ENCODE assay signal across 12 mouse cellular contexts in genomic region chr15:102797020-102797618, GRCm38 (mm10).
DNase-seq lines count a peak whose midpoint lies in the region; ATAC-seq and TF ChIP-seq lines count a peak whose summit lies in the region.
"Had no signal": no experiment of that assay in that cellular context is flagged by ENCODE, and none has a peak within 500 bp of the region (broad histone marks: within the 10 kb centered on the region; RNA-seq: fewer than 3 reads in every experiment).

No protein-coding gene starts in this region.

- WGBS in hindbrain, embryonic 16.5 days = 46% methylated on average over 5 of the region's 5 CpGs
- 46% methylated on average over 5 of the region's 5 CpGs for WGBS in neural tube, embryonic 15.5 days
- WGBS in lung, adult 2 months = 62% methylated on average over 5 of the region's 5 CpGs

- H3K9ac ChIP-seq in hindbrain, embryonic 16.5 days (ENCODE audit: low read depth, low read length) = no peak overlapping the region
- H3K9ac ChIP-seq in neural tube, embryonic 15.5 days (replicated peaks) = no peak overlapping the region
- H3K9ac ChIP-seq: liver, embryonic 14.5 days had no signal

- ATAC-seq in frontal cortex, adult (ENCODE audit: low TSS enrichment) = peak; percentile 77
- ATAC-seq in hindbrain, embryonic 16.5 days = peak; percentile 87
- ATAC-seq in neural tube, embryonic 15.5 days (ENCODE audit: low FRiP score) = peak; percentile 73; the same call in 1 of the 2 replicates

- H3K4me2 ChIP-seq in hindbrain, embryonic 16.5 days (ENCODE audit: low read length) = peak overlapping the region; percentile 8; the same call in 1 of the 2 replicates
- H3K4me2 ChIP-seq in neural tube, embryonic 15.5 days = peak overlapping the region; percentile 17; the same call in 1 of the 2 replicates

- H3K27me3 ChIP-seq in hindbrain, embryonic 16.5 days (replicated peaks; ENCODE audit: control insufficient read depth, insufficient read depth, low read length) = no peaks in the 10 kb centered on the region
- no peaks in the 10 kb centered on the region for H3K27me3 ChIP-seq in neural tube, embryonic 15.5 days (replicated peaks)

- no peak for TF ChIP-seq CTCF in lung, adult 2 months (IDR thresholded peaks at IDR 0.05; ENCODE audit: insufficient read depth, low read length)

- H3K4me3 ChIP-seq in hindbrain, embryonic 16.5 days (ENCODE audit: low read length) = no peak overlapping the region
- no peak overlapping the region for H3K4me3 ChIP-seq in neural tube, embryonic 15.5 days (replicated peaks)
- no peak overlapping the region for H3K4me3 ChIP-seq in lung, adult 2 months (replicated peaks; ENCODE audit: extremely low read depth, low read depth, low read length)
- H3K4me3 ChIP-seq: heart, adult 2 months had no signal

- H3K36me3 ChIP-seq in hindbrain, embryonic 16.5 days (ENCODE audit: control insufficient read depth, insufficient read depth, low read length) = no peaks in the 10 kb centered on the region
- H3K36me3 ChIP-seq in neural tube, embryonic 15.5 days = no peaks in the 10 kb centered on the region

- TF ChIP-seq POLR2A in lung, adult 2 months (IDR thresholded peaks at IDR 0.05; ENCODE audit: borderline replicate concordance, extremely low read depth, low read depth, low read length) = no peak

- no peaks in the 10 kb centered on the region for H3K9me3 ChIP-seq in hindbrain, embryonic 16.5 days (ENCODE audit: control insufficient read depth, low read length)
- no peaks in the 10 kb centered on the region for H3K9me3 ChIP-seq in neural tube, embryonic 15.5 days (replicated peaks)

- H3K4me1 ChIP-seq in hindbrain, embryonic 16.5 days (ENCODE audit: control insufficient read depth, insufficient read depth, low read depth, low read length) = peaks cover 8% of the 10 kb centered on the region; the same call in 1 of the 2 replicates
- H3K4me1 ChIP-seq in neural tube, embryonic 15.5 days = peaks cover 10% of the 10 kb centered on the region
- H3K4me1 ChIP-seq in lung, adult 2 months (ENCODE audit: control insufficient read depth, insufficient read depth, low read length) = no peaks in the 10 kb centered on the region

- DNase-seq in frontal cortex, postnatal 25 days (ENCODE audit: low spot score in 2 of 2) = no peak
- DNase-seq in R1 (ENCODE audit: low read depth, low spot score) = peak; percentile 29
- DNase-seq in lung, adult 2 months = no peak
- no peak for DNase-seq in lung, postnatal 25 days (ENCODE audit: low spot score)
- no peak for DNase-seq in lung, postnatal 10 days
- DNase-seq: cerebellum, adult 9-10 months; heart, adult 2 months; thymus, adult 2 months had no signal

- peak overlapping the region; percentile 82 for H3K27ac ChIP-seq in hindbrain, embryonic 16.5 days (ENCODE audit: low read depth, low read length)
- peak overlapping the region; percentile 79 for H3K27ac ChIP-seq in neural tube, embryonic 15.5 days (replicated peaks)
- H3K27ac ChIP-seq: heart, adult 2 months; liver, embryonic 14.5 days had no signal
